Mouse (Mus musculus): ENCODE data around the gene Ddx59. TPM values are rescaled to one million over a fixed set of nuclear protein-coding genes. Genes with fewer than 3 reads are reported as not detected.

The Ddx59 gene
- polyA plus RNA-seq (2015; fragmentation: Nextera tagmentation; extraction: Ambion mirVana): 18.2 and 20.7 TPM in 2 replicates

- peak; percentile 99 for ATAC-seq
Measured at GRCm38 (mm10) chr1:136414798-136415755, at the start of gene Ddx59. Gene Ddx59 (plus strand): TSS chr1:136415271.

GRCm38 (mm10) chr1:136365986-136366385 lies 49.1 kb upstream of the Ddx59 start:
- no peak overlapping the region for H3K4me2 ChIP-seq
- H3K4me3 ChIP-seq: no peak overlapping the region
- no peak for ATAC-seq
- no peak overlapping the region for H3K9ac ChIP-seq
- 76% methylated on average over 3 of the region's 3 CpGs for WGBS
- no peaks in the 10 kb centered on the region for H3K27me3 ChIP-seq
- H3K27ac ChIP-seq: no peak overlapping the region
- no peaks in the 10 kb centered on the region for H3K36me3 ChIP-seq (ENCODE audit: poor library complexity, severe bottlenecking)
- H3K4me1 ChIP-seq: peaks cover 20% of the 10 kb centered on the region
- no peaks in the 10 kb centered on the region for H3K9me3 ChIP-seq (replicated peaks)

More at GRCm38 (mm10) chr1:136414798-136415755, at the start of gene Ddx59:
- Histone ChIP-seq H3K4me2 (peak within 1 kb of the TSS; percentile 58), H3K4me3 (peak within 1 kb of the TSS; percentile 68), H3K9ac (peak within 1 kb of the TSS; percentile 80), H3K9me3 (replicated peaks) (no peaks in the 10 kb centered on the region), H3K36me3 (ENCODE audit: poor library complexity, severe bottlenecking) (peaks cover 11% of the 10 kb centered on the region; the same call in 1 of the 2 replicates), H3K4me1 (peaks cover 7% of the 10 kb centered on the region), H3K27me3 (no peaks in the 10 kb centered on the region), H3K27ac (peak within 1 kb of the TSS; percentile 97)
- WGBS: 4% methylated on average over 78 of the region's 78 CpGs

GRCm38 (mm10) chr1:136379261-136379660 lies 35.8 kb upstream of the Ddx59 start:
- H3K4me2 ChIP-seq: no peak overlapping the region
- H3K27ac ChIP-seq: no peak overlapping the region
- no peak overlapping the region for H3K9ac ChIP-seq
- H3K4me1 ChIP-seq: no peaks in the 10 kb centered on the region
- H3K27me3 ChIP-seq: no peaks in the 10 kb centered on the region
- no peak for ATAC-seq
- no peak overlapping the region for H3K4me3 ChIP-seq
- no peaks in the 10 kb centered on the region for H3K36me3 ChIP-seq (ENCODE audit: poor library complexity, severe bottlenecking)
- H3K9me3 ChIP-seq (replicated peaks): no peaks in the 10 kb centered on the region
- WGBS: 91% methylated on average over 7 of the region's 7 CpGs

- H3K4me1 ChIP-seq: no peaks in the 10 kb centered on the region
- no peak overlapping the region for H3K4me2 ChIP-seq
- no peak for ATAC-seq
- H3K27me3 ChIP-seq: no peaks in the 10 kb centered on the region
- no peak overlapping the region for H3K4me3 ChIP-seq
- WGBS: 91% methylated on average over 4 of the region's 4 CpGs
- H3K9me3 ChIP-seq (replicated peaks): no peaks in the 10 kb centered on the region
- no peak overlapping the region for H3K27ac ChIP-seq
- no peaks in the 10 kb centered on the region for H3K36me3 ChIP-seq (ENCODE audit: poor library complexity, severe bottlenecking)
- no peak overlapping the region for H3K9ac ChIP-seq
Measured at GRCm38 (mm10) chr1:136380161-136380560, 34.9 kb upstream of the Ddx59 start.

- no peak overlapping the region for H3K27ac ChIP-seq
- 92% methylated on average over 8 of the region's 8 CpGs for WGBS
- H3K4me2 ChIP-seq: no peak overlapping the region
- H3K4me1 ChIP-seq: no peaks in the 10 kb centered on the region
- no peak overlapping the region for H3K4me3 ChIP-seq
- no peaks in the 10 kb centered on the region for H3K27me3 ChIP-seq
- no peaks in the 10 kb centered on the region for H3K36me3 ChIP-seq (ENCODE audit: poor library complexity, severe bottlenecking)
- no peak for ATAC-seq
- no peaks in the 10 kb centered on the region for H3K9me3 ChIP-seq (replicated peaks)
- no peak overlapping the region for H3K9ac ChIP-seq
Measured at GRCm38 (mm10) chr1:136380606-136381005, 34.5 kb upstream of the Ddx59 start.

- Histone ChIP-seq H3K4me1 (no peaks in the 10 kb centered on the region), H3K27ac (no peak overlapping the region), H3K27me3 (no peaks in the 10 kb centered on the region), H3K9me3 (replicated peaks) (no peaks in the 10 kb centered on the region), H3K4me2 (no peak overlapping the region), H3K9ac (no peak overlapping the region), H3K36me3 (ENCODE audit: poor library complexity, severe bottlenecking) (no peaks in the 10 kb centered on the region), H3K4me3 (no peak overlapping the region)
- 83% methylated on average over 6 of the region's 6 CpGs for WGBS
- no peak for ATAC-seq
Measured at GRCm38 (mm10) chr1:136381169-136381568, 33.9 kb upstream of the Ddx59 start.

- H3K27ac ChIP-seq: no peak overlapping the region
- WGBS: 85% methylated on average over 5 of the region's 5 CpGs
Measured at GRCm38 (mm10) chr1:136381583-136381982, 33.5 kb upstream of the Ddx59 start.

GRCm38 (mm10) chr1:136386914-136387313 lies 28.2 kb upstream of the Ddx59 start:
- no peak for ATAC-seq
- Histone ChIP-seq H3K4me2 (no peak overlapping the region), H3K4me3 (no peak overlapping the region), H3K9ac (no peak overlapping the region), H3K27ac (no peak overlapping the region), H3K36me3 (ENCODE audit: poor library complexity, severe bottlenecking) (no peaks in the 10 kb centered on the region), H3K4me1 (no peaks in the 10 kb centered on the region), H3K27me3 (no peaks in the 10 kb centered on the region), H3K9me3 (replicated peaks) (no peaks in the 10 kb centered on the region)
- 54% methylated on average over 6 of the region's 6 CpGs for WGBS

More at GRCm38 (mm10) chr1:136381583-136381982, 33.5 kb upstream of the Ddx59 start:
- no peak for ATAC-seq
- H3K4me2 ChIP-seq: no peak overlapping the region
- H3K9ac ChIP-seq: no peak overlapping the region
- no peak overlapping the region for H3K4me3 ChIP-seq
- no peaks in the 10 kb centered on the region for H3K9me3 ChIP-seq (replicated peaks)
- no peaks in the 10 kb centered on the region for H3K4me1 ChIP-seq
- no peaks in the 10 kb centered on the region for H3K27me3 ChIP-seq
- no peaks in the 10 kb centered on the region for H3K36me3 ChIP-seq (ENCODE audit: poor library complexity, severe bottlenecking)

GRCm38 (mm10) chr1:136394506-136394905 lies 20.6 kb upstream of the Ddx59 start:
- ATAC-seq: peak; percentile 50; the same call in 1 of the 2 replicates
- Histone ChIP-seq H3K27me3 (no peaks in the 10 kb centered on the region), H3K4me1 (0 out of 2 replicates have a peak, but pooled peaks cover 7% of the 10 kb centered on the region), H3K4me2 (peak overlapping the region; percentile 36), H3K9me3 (replicated peaks) (no peaks in the 10 kb centered on the region), H3K4me3 (peak overlapping the region; percentile 2; the same call in 1 of the 2 replicates), H3K9ac (no peak overlapping the region), H3K36me3 (ENCODE audit: poor library complexity, severe bottlenecking) (no peaks in the 10 kb centered on the region), H3K27ac (no peak overlapping the region)
- 33% methylated on average over 10 of the region's 10 CpGs for WGBS

- Histone ChIP-seq H3K27me3 (no peaks in the 10 kb centered on the region), H3K36me3 (ENCODE audit: poor library complexity, severe bottlenecking) (no peaks in the 10 kb centered on the region), H3K4me3 (peak overlapping the region; percentile 2; the same call in 1 of the 2 replicates), H3K9ac (no peak overlapping the region), H3K4me2 (peak overlapping the region; percentile 36), H3K27ac (no peak overlapping the region), H3K9me3 (replicated peaks) (no peaks in the 10 kb centered on the region), H3K4me1 (0 out of 2 replicates have a peak, but pooled peaks cover 7% of the 10 kb centered on the region)
- WGBS: 30% methylated on average over 5 of the region's 5 CpGs
- ATAC-seq: no peak
Measured at GRCm38 (mm10) chr1:136395073-136395472, 20.0 kb upstream of the Ddx59 start.

GRCm38 (mm10) chr1:136401281-136401680 lies 13.8 kb upstream of the Ddx59 start:
- no peak overlapping the region for H3K27ac ChIP-seq
- no peak overlapping the region for H3K4me3 ChIP-seq
- H3K9me3 ChIP-seq (replicated peaks): no peaks in the 10 kb centered on the region
- no peak overlapping the region for H3K9ac ChIP-seq
- H3K4me1 ChIP-seq: no peaks in the 10 kb centered on the region
- 71% methylated on average over 8 of the region's 8 CpGs for WGBS
- no peaks in the 10 kb centered on the region for H3K27me3 ChIP-seq
- ATAC-seq: no peak
- no peak overlapping the region for H3K4me2 ChIP-seq
- no peaks in the 10 kb centered on the region for H3K36me3 ChIP-seq (ENCODE audit: poor library complexity, severe bottlenecking)

- H3K4me1 ChIP-seq: no peaks in the 10 kb centered on the region
- H3K27me3 ChIP-seq: no peaks in the 10 kb centered on the region
- no peaks in the 10 kb centered on the region for H3K9me3 ChIP-seq (replicated peaks)
- no peak overlapping the region for H3K4me2 ChIP-seq
- H3K4me3 ChIP-seq: no peak overlapping the region
- H3K36me3 ChIP-seq (ENCODE audit: poor library complexity, severe bottlenecking): no peaks in the 10 kb centered on the region
- ATAC-seq: no peak
- 95% methylated on average over 2 of the region's 2 CpGs for WGBS
- no peak overlapping the region for H3K9ac ChIP-seq
- no peak overlapping the region for H3K27ac ChIP-seq
Measured at GRCm38 (mm10) chr1:136409631-136410030, 5.4 kb upstream of the Ddx59 start.

All from forebrain, embryonic 13.5 days (tissue).